Mouse (Mus musculus) kidney, embryonic 16.5 days (tissue): ENCODE results near the gene Gatad2a. TPM values are rescaled to one million over a fixed set of nuclear protein-coding genes. Genes with fewer than 3 reads are reported as not detected.

Source experiments
- polyA plus RNA-seq: library from polyadenylated mRNA; unstranded; fragments of >200 nt; fragmentation: Nextera tagmentation; extraction: Ambion mirVana; gene quantifications from 2 replicates; pipeline ENCODE4 v1.2.1, GENCODE M21; 2015

Gatad2a gene
- polyA plus RNA-seq, 1 experiment from 2014 or later: 40.6 TPM

Other genes starting within 250 kb of the Gatad2a start
- 6.8 and 8.4 TPM in 2 replicates for gene Zfp963, start 246.4 kb downstream of the Gatad2a start, polyA plus RNA-seq
- gene Gm20422, start 221.5 kb downstream of the Gatad2a start, polyA plus RNA-seq: 0.68 and 0.82 TPM in 2 replicates
- gene Atp13a1, start 205.2 kb downstream of the Gatad2a start, polyA plus RNA-seq: 61.4 and 62.3 TPM in 2 replicates
- gene Zfp866, start 205.2 kb downstream of the Gatad2a start, polyA plus RNA-seq: 30.1 and 32.8 TPM in 2 replicates
- gene Gmip, start 187.7 kb downstream of the Gatad2a start, polyA plus RNA-seq: 10.1 and 11.3 TPM in 2 replicates
- 0.86 and 0.96 TPM in 2 replicates for gene Lpar2, start 174.0 kb downstream of the Gatad2a start, polyA plus RNA-seq
- gene Pbx4, start 163.9 kb downstream of the Gatad2a start, polyA plus RNA-seq: 8.8 and 9.3 TPM in 2 replicates
- 0.94 and 0.99 TPM in 2 replicates for gene Cilp2, start 108.7 kb downstream of the Gatad2a start, polyA plus RNA-seq
- 3.8 and 3.9 TPM in 2 replicates for gene Tssk6, start 94.2 kb downstream of the Gatad2a start, polyA plus RNA-seq
- gene Ndufa13, start 93.8 kb downstream of the Gatad2a start, polyA plus RNA-seq: 197 and 199 TPM in 2 replicates
- gene Yjefn3, start 93.7 kb downstream of the Gatad2a start, polyA plus RNA-seq: 3.1 and 5.0 TPM in 2 replicates
- gene Mau2, start 46.4 kb upstream of the Gatad2a start, polyA plus RNA-seq: 54.3 and 62.4 TPM in 2 replicates
- gene Sugp1, start 46.4 kb upstream of the Gatad2a start, polyA plus RNA-seq: 50.7 and 51.6 TPM in 2 replicates
- gene Tm6sf2, start 76.5 kb upstream of the Gatad2a start, polyA plus RNA-seq: 0.94 and 1.3 TPM in 2 replicates
- not detected in 2 replicates for gene Hapln4, start 87.1 kb upstream of the Gatad2a start, polyA plus RNA-seq
- 0.10 and 0.31 TPM in 2 replicates for gene Ncan, start 124.5 kb upstream of the Gatad2a start, polyA plus RNA-seq
- gene Nr2c2ap, start 134.9 kb upstream of the Gatad2a start, polyA plus RNA-seq: 32.2 and 35.2 TPM in 2 replicates
- 20.4 and 21.7 TPM in 2 replicates for gene Rfxank, start 142.8 kb upstream of the Gatad2a start, polyA plus RNA-seq
- gene Borcs8, start 143.1 kb upstream of the Gatad2a start, polyA plus RNA-seq: 58.3 and 58.6 TPM in 2 replicates
- 0.24 and 0.49 TPM in 2 replicates for gene Mef2b, start 143.3 kb upstream of the Gatad2a start, polyA plus RNA-seq
- 81.7 and 87.8 TPM in 2 replicates for gene Tmem161a, start 176.0 kb upstream of the Gatad2a start, polyA plus RNA-seq
- 5.0 and 6.4 TPM in 2 replicates for gene Slc25a42, start 215.9 kb upstream of the Gatad2a start, polyA plus RNA-seq
- gene Sugp2, start 237.8 kb upstream of the Gatad2a start, polyA plus RNA-seq: 28.0 and 34.8 TPM in 2 replicates
- gene Armc6, start 238.1 kb upstream of the Gatad2a start, polyA plus RNA-seq: 23.8 and 31.5 TPM in 2 replicates